Mouse (Mus musculus) erythroblast, embryonic 14.5 days (primary cell): ENCODE results near the gene Rcan1. TPM values are rescaled to one million over a fixed set of nuclear protein-coding genes. Genes with fewer than 3 reads are reported as not detected.

Source experiments
- H3K27me3 ChIP-seq: 2 replicates; pipeline ENCODE4 v1.6.1; 2012; ENCODE audit warnings: inconsistent platforms; ENCODE audit not compliant: control insufficient read depth
- H3K36me3 ChIP-seq: 2 replicates; pipeline ENCODE4 v1.6.1; 2012; ENCODE audit warnings: mild to moderate bottlenecking, inconsistent platforms; ENCODE audit not compliant: control insufficient read depth
- H3K4me1 ChIP-seq: 2 replicates; pipeline ENCODE4 v1.6.1; 2012; ENCODE audit warnings: inconsistent platforms; ENCODE audit not compliant: control insufficient read depth
- H3K4me3 ChIP-seq: replicated peaks from 2 replicates; pipeline ENCODE3; 2012; ENCODE audit warnings: moderate library complexity, mild to moderate bottlenecking, inconsistent platforms
- H3K9me3 ChIP-seq: 2 replicates; pipeline ENCODE4 v1.6.1; 2012; ENCODE audit warnings: low read length, inconsistent platforms, mixed read lengths; ENCODE audit not compliant: control insufficient read depth
- GATA1 ChIP-seq: IDR thresholded peaks from 2 replicates; pipeline ENCODE4 v1.6.1; 2012; ENCODE audit warnings: low read length, inconsistent platforms, mixed read lengths
- TAL1 ChIP-seq: IDR thresholded peaks from 3 replicates; pipeline ENCODE4 v1.6.1; 2012; ENCODE audit warnings: low read length, inconsistent platforms, mixed read lengths
- polyA plus RNA-seq: library from polyadenylated mRNA; stranded (reverse); fragments of >175 nt; gene quantifications from 2 replicates; pipeline ENCODE4 v1.2.3, GENCODE M21; 2012

Rcan1 gene
- polyA plus RNA-seq, 1 experiment = 1.7 TPM

DNA sequence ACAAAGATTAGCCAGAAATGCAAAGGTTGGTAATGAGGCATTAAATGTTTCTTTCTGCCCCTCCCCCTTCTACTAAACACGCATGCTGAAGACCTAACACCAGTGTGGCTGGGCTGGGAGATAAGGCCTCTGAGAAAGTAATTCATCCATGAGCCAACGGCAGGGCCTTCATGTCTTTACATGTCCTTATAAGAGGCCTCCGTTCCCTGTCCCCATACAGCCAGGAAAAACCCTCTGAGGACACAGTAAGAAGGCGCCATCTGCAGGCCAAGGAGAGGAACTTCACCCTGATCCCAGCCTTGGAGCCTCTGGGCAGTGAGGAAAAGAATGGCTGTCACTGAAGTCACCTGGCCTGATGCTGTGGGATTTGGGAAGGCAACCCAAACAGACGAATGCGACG, 13.1 kb downstream of the Rcan1 start:
- peaks cover 22% of the 10 kb centered on the region for H3K36me3 ChIP-seq
- no peaks in the 10 kb centered on the region for H3K9me3 ChIP-seq
- peaks cover 31% of the 10 kb centered on the region for H3K4me1 ChIP-seq
- H3K27me3 ChIP-seq = no peaks in the 10 kb centered on the region
- no peak overlapping the region for H3K4me3 ChIP-seq
- TF ChIP-seq TAL1 (no peak), GATA1 (no peak)

DNA sequence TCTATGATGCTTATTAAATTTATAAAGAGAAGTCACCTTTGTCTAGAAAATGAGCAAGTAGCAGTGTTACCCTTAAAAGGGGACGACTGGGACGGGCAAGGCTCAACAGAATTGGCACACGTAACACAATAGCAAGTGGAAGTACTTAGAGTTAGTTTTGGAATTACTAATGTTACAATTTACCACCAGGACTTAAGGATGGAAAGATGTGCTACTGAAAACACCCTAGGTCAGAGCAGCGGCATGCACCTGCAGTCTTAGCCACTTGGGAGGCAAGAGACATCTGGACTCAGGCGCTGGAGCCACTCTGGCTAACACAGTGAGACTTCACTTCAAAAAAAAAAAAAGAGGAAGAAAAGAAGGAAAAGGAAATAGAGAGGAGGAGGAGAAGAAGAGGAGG, 14.7 kb downstream of the Rcan1 start:
- Histone ChIP-seq H3K9me3 (no peaks in the 10 kb centered on the region), H3K4me3 (no peak overlapping the region), H3K36me3 (peaks cover 27% of the 10 kb centered on the region), H3K4me1 (peaks cover 27% of the 10 kb centered on the region), H3K27me3 (no peaks in the 10 kb centered on the region)
- TF ChIP-seq GATA1 (no peak), TAL1 (no peak)

DNA sequence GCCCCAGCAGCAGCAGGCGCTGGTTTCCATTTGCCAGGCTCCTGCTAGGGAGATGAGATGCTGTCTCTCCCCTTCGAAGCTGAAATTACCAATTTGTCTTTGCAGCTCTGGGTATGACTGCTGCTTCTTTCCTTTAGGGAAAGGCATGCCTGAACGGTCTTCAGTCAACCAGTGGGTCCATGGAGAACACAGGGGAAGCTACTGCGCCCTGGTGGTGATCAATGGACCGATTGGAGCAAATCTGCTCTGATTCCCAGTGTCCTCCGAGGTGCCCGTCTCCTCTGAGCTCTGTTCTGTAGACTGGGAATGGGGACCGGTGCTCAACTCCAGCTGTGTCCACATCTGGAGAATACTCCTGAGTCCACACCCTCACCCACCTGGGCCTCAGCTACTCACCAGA, 15.2 kb downstream of the Rcan1 start:
- H3K27me3 ChIP-seq = no peaks in the 10 kb centered on the region
- no peak for TF ChIP-seq GATA1
- peaks cover 27% of the 10 kb centered on the region for H3K36me3 ChIP-seq
- H3K4me1 ChIP-seq = peaks cover 24% of the 10 kb centered on the region
- H3K4me3 ChIP-seq = no peak overlapping the region
- H3K9me3 ChIP-seq = no peaks in the 10 kb centered on the region

DNA sequence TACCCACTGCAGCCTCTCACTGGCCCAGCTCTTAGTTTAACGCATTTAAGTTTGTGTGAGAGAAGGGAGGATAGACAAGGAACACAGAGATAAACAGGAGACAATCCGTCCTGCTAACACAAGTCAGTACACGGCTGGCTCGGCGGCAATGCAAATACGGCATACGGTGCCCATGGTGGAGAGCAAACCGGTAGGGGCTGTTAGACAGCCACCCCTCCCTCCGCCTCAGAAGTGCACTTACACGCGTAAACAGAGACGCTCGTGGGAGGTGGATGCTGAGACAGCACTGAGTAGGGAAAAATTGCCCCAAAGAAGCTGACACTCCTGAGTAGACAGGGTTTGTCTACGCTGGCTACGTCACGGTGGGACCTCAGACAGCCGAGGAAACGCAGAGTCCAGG, 16.2 kb downstream of the Rcan1 start:
- Histone ChIP-seq H3K9me3 (no peaks in the 10 kb centered on the region), H3K4me3 (no peak overlapping the region)

DNA sequence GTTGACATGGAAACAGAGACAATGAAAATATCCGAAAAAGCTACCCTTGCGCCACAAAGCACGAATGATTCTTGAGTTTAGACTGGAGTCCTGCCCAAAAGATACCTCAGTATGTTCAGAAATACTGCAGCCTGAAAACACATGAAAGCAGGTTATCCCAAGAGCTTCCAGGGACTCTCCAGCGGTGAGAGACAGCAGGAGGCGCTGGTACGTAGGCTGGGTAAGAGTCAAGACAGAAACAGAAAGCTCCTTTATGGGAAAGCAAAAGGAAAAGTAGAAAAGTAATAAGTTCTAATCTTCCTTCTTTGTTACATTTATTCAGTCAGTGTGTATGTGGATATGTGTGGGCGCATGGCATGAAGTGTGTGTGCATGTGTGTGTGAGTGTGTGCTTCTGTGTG, 16.7 kb downstream of the Rcan1 start:
- Histone ChIP-seq H3K9me3 (no peaks in the 10 kb centered on the region), H3K27me3 (no peaks in the 10 kb centered on the region), H3K4me3 (no peak overlapping the region), H3K36me3 (peaks cover 41% of the 10 kb centered on the region), H3K4me1 (peaks cover 23% of the 10 kb centered on the region)
- TF ChIP-seq TAL1 (no peak), GATA1 (no peak)

More for the DNA sequence above, 16.2 kb downstream of the Rcan1 start:
- Histone ChIP-seq H3K36me3 (peaks cover 36% of the 10 kb centered on the region), H3K4me1 (peaks cover 23% of the 10 kb centered on the region), H3K27me3 (no peaks in the 10 kb centered on the region)
- TF ChIP-seq GATA1 (no peak), TAL1 (no peak)

DNA sequence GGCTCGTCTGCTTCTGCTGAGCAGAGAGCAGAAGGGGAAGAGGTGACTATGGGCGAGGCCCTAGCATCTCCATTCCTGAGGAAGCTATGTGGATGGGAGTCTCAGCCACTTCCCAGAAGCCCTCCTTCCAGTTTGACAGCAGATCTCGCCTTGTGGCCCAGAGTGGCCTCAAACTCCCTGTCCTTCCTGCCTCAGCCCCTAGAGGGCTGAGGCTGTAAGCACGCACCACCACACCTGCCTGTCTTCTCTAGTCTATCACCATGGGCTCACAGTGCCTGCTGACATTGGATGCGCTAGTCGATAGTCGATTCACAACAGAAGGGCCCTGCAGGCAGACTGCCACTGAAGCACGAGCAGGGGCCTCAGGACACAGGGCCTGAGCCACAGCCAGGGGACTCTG, 18.1 kb downstream of the Rcan1 start:
- Histone ChIP-seq H3K4me3 (no peak overlapping the region), H3K4me1 (peaks cover 11% of the 10 kb centered on the region), H3K9me3 (no peaks in the 10 kb centered on the region), H3K36me3 (peaks cover 45% of the 10 kb centered on the region), H3K27me3 (no peaks in the 10 kb centered on the region)
- no peak for TF ChIP-seq GATA1
- no peak for TF ChIP-seq TAL1

DNA sequence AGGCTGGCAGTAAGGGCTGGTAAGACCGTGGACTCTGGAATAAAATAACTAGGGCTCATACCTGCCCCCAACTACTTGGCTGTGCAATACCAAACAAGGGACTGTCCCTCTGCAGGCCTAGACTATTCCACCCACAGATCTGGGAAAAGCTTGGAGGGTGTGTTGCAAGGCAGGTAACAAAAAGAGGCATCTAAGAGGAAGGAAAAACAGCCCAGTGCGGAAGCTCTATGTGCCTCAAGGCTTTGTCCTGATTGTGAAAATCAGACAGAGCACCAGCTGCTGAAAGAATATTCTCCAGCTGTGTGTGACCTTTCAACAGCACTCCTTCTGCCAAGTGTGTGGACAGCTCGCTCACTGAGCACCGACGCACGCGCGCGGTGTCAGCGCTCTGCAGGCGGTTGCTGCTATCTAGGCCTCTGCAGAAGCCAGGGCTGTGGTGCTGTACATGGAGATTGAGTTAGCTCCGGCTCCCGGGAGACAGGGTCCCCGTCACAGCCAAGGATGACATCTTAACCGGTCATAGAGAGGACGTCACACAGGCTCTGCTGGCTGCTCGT, 19.1 kb downstream of the Rcan1 start:
- H3K9me3 ChIP-seq = no peaks in the 10 kb centered on the region
- no peak overlapping the region for H3K4me3 ChIP-seq
- H3K36me3 ChIP-seq = peaks cover 45% of the 10 kb centered on the region
- peaks cover 1% of the 10 kb centered on the region for H3K4me1 ChIP-seq
- H3K27me3 ChIP-seq = no peaks in the 10 kb centered on the region
- TF ChIP-seq GATA1 = no peak
- TF ChIP-seq TAL1 = no peak

DNA sequence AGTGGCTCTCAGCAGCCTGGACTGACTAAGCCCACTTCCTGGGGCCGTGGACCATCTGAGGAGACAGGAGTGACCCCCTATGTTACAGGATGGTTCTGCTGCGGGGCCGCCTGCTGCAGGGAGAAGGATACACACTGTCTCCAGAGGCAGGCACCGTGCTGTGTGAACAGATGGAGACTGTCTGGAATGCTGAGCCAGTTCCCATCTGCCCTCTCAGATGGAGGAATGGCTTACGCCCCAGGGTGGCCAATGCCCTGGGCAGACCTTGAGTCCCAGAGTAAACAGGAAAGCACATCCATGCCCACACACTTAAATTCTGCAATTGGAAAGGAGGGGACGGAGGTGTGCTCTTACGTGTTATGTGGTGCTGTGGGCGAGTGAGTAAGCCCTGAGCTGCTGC, 20.3 kb downstream of the Rcan1 start:
- no peaks in the 10 kb centered on the region for H3K9me3 ChIP-seq
- H3K27me3 ChIP-seq = no peaks in the 10 kb centered on the region
- TF ChIP-seq TAL1 (no peak), GATA1 (no peak)
- peaks cover 43% of the 10 kb centered on the region for H3K36me3 ChIP-seq
- no peak overlapping the region for H3K4me3 ChIP-seq
- no peaks in the 10 kb centered on the region; the same call in 1 of the 2 replicates for H3K4me1 ChIP-seq

DNA sequence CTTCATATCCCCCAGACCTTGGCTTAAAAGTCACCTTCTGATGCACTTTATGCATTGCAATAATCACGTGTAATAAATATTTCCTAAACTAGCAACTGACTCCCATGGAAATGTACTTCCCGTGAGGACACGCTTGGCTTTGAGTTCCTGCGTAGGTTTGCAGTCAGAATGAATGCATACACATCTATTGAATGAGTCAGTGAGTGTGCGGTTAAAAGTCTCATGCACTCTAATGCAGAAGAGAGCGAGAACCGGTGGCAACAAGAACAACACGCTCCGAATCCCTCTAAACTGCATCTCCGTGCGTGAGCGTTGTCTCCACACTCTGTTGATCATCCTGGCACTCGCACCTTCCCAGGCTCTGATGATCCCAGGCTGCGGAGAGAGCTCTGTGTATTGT, 21.6 kb downstream of the Rcan1 start:
- no peak for TF ChIP-seq TAL1
- no peak for TF ChIP-seq GATA1
- Histone ChIP-seq H3K4me3 (no peak overlapping the region), H3K36me3 (peaks cover 40% of the 10 kb centered on the region), H3K27me3 (no peaks in the 10 kb centered on the region), H3K9me3 (no peaks in the 10 kb centered on the region), H3K4me1 (peaks cover 2% of the 10 kb centered on the region; the same call in 1 of the 2 replicates)

DNA sequence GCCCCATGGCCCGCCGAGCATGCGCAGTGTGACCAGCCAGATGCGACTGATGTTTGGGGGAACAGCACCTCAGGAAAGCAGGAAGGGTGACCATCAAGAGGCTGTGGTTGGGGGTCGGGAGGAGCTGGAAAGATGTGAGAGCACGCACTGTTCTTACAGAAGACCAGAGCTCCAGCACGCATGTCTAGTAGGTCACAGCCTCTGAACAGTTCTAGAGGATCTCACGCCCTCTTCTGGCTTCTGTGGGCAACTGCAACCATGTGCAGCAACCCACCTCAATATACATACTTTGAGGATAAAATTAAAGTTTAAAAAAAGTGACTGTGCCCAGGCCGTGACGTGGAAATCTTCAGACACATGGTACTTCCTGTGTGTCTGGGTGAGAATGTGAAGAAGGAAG, 25.3 kb downstream of the Rcan1 start:
- no peak overlapping the region for H3K4me3 ChIP-seq
- no peaks in the 10 kb centered on the region for H3K9me3 ChIP-seq
- peaks cover 27% of the 10 kb centered on the region for H3K36me3 ChIP-seq
- TF ChIP-seq GATA1 (no peak), TAL1 (no peak)
- H3K4me1 ChIP-seq = peaks cover 2% of the 10 kb centered on the region
- no peaks in the 10 kb centered on the region for H3K27me3 ChIP-seq
